Mouse (Mus musculus) heart, adult 9 months (tissue): ENCODE data around the gene Ttll3.

Experiments used
- DNase-seq, 2 experiments: peaks; one replicate each; pipeline ENCODE4 v3.0.0; 2022; ENCODE audit warnings: low spot score in 2 of 2

Ttll3 gene

DNA sequence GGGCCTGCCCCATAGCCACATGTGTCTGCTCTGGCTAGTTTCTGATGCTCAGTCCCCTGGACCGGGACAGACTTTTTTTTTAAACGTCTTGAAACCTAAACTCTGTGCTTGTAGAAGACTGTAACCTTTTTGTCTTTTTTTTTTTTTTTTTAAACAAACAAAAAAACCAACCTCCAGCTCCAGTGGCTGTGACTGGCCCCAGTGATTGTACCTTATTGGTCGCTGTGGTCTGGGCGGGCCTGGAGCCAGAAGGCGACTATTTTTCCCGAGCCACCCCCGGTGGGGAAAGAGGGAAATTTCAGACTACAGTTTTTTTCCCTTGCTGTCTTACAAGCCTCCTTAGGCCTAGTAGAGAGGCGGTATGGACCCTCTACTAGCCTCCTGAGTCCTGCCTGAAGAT lies at the start of gene Ttll3:
Ttll3 (plus strand) TSS at position 301 of the 400 bp plus-strand sequence.
- DNase-seq, result no peak

DNA sequence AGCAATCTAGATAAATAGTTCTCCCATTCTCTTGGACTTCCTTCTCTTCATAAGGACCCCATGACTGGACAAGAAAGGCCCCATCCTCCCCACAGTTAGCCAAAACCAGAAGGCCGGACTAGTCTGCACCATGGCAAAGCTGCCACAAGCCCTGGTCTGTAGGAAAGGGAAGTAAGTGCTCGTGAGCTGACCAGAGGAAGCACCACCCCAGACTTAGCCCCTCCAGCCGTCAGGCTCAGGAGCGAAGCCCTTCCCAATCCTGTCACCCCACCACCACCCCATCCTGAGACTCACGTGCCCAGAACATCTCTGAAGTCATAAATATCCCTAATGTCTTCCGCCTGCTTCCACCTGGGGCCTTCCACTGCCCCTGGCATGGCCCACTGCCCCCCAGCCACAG lies 47.5 kb upstream of the Ttll3 start:
- DNase-seq, result peak in 1 of 2 experiments; percentile 57

- no peak for DNase-seq
Observed at GRCm38 (mm10) chr6:113342297-113342696, 46.8 kb upstream of the Ttll3 start.

- peak; percentile 88 to 89 for DNase-seq
Observed at GRCm38 (mm10) chr6:113343177-113344092, 45.6 kb upstream of the Ttll3 start, which contains the start of gene Camk1. Gene Camk1, minus strand, starts transcription at chr6:113343984.

DNA sequence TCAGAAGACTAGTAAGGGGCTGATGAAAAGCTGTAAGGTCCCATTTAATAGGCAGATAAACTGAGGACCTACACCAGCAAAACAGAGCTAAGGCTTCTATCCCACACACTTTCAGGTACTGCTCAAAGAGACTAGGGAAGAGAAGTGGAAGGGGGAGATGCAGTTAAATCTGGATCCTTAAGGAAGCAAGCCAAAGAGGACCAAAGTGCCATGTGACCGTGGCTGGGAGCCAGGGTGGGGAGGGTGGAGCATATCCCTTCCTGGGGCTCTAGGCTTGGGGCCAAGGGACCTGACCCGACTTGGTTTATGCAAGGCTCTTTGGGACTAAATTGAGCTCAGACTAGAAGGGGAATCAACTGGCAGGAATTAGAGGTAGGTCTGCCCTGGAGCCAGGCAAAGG lies 44.7 kb upstream of the Ttll3 start:
- peak; percentile 89 to 91 for DNase-seq

- DNase-seq, result no peak
Observed at GRCm38 (mm10) chr6:113346897-113347296, 42.2 kb upstream of the Ttll3 start.

GRCm38 (mm10) chr6:113350538-113350937 lies 38.5 kb upstream of the Ttll3 start:
- no peak for DNase-seq

- DNase-seq, result no peak
Observed at GRCm38 (mm10) chr6:113351161-113351560, 37.9 kb upstream of the Ttll3 start.

DNA sequence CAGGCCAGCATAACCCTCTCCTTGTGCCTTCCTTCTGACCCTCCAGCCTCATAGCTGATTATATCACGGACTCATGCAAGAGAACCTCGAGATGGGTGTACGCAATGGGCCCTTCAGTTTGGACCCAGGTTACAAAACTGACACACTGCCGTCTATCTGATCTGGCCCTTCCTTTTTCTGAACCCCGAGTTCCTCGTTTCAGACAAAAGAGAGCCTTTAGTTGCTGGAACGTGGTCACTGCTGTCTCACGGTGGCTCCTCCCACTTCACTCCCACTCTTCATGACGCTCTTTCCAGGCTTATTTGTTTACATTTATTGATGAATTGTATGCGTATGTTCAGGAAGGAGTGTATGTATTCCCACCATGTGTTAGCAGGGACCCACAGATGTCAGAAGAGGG lies 37.4 kb upstream of the Ttll3 start:
- no peak for DNase-seq

DNA sequence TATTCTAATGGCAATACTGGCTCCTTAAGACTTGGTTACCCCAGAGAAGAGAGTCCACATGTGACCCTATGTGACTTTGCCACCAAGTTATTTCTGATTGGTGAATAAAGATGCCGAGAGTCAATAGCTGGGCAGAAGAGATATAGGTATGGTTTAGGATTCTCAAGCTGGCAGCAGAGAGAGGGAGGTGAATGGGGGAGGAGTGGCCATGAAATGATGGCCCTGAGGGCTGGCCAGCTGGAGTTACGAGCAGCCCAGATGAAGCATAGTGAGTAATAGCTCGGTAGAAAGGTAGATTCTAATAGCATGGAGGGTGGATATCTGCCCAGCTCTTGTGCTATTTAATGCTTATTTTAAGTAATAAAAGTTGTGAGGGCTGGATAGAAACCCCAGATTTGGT lies 36.2 kb upstream of the Ttll3 start:
- no peak for DNase-seq

DNA sequence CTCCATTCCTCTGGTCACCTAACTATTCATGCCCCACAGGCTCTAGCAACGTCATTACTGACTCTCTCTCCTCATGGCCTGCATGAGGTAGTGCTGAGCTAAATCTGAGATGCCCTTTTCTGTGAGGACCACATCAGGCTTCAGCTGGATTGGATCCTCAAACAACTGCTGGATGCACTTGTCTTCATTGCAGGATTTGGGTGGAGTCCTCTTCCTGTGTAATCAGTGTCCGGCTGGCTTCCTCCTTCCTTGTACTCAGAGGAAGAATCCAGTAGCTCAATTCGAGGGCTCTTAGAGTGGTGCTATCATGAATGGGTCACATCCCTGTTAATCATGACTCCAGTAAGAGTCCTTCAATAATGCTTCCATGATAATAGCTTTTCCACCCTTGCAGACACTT lies 35.4 kb upstream of the Ttll3 start:
- peak in 1 of 2 experiments; percentile 30 for DNase-seq

- no peak for DNase-seq
Observed at GRCm38 (mm10) chr6:113361476-113361875, 27.6 kb upstream of the Ttll3 start.

GRCm38 (mm10) chr6:113362241-113362640 lies 26.8 kb upstream of the Ttll3 start:
- no peak for DNase-seq

DNA sequence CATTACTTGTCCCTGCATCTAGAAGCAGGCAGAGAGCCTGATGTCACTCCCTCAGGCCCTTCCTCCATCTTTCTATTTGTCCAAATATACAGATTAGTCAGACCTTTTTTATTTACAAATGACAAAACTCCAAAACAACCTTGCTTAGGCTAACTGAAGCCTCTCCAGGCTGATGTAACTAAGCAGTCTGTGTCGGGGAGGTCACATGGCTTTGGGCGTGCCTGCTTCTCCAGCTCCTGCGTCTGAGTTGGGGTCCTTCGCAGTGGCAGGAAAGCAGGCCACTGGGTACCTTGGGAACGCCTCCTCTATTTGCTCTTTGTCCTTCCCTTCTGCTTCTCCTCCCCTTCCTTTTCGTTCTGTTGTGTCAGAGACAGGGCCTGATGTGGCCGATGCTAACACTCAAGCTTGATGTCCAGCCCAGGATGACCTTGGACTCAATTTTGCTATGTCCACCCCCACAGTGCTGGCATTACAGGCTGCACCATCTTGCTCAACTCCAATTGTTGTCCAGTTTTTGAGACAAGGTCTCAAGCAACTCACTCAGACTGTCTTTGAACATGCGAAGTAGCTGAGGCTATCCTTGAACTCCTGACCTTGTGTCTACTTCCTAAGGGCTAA lies 24.4 kb upstream of the Ttll3 start:
- no peak for DNase-seq

DNA sequence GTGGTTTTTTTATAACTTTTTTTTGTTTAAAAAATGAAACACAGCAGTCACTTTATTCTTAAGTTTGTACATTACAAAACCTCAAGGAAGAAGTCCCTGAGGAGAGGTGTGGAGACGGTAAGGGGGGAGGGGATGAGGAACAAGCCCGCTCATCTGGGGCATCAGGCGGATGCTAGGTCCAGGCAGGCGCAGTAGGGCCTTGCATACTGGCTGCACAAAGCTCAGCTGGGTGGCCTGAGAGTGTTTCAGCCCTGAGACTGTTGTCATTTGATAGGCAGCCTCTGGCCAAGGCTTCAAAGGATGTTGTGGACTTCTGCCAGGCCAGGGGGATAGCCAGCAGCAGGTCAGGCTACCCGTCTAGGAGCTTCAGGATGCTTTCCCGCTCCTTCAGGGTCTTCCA lies 22.4 kb upstream of the Ttll3 start:
- no peak for DNase-seq

- no peak for DNase-seq
Observed at GRCm38 (mm10) chr6:113367574-113367973, 21.5 kb upstream of the Ttll3 start.

GRCm38 (mm10) chr6:113368124-113368523 lies 20.9 kb upstream of the Ttll3 start:
- DNase-seq, result no peak

GRCm38 (mm10) chr6:113368577-113368976 lies 20.5 kb upstream of the Ttll3 start:
- no peak for DNase-seq

GRCm38 (mm10) chr6:113370194-113370929 lies 18.7 kb upstream of the Ttll3 start:
- no peak for DNase-seq

- DNase-seq, result no peak
Observed at GRCm38 (mm10) chr6:113373491-113373890, 15.6 kb upstream of the Ttll3 start.

DNA sequence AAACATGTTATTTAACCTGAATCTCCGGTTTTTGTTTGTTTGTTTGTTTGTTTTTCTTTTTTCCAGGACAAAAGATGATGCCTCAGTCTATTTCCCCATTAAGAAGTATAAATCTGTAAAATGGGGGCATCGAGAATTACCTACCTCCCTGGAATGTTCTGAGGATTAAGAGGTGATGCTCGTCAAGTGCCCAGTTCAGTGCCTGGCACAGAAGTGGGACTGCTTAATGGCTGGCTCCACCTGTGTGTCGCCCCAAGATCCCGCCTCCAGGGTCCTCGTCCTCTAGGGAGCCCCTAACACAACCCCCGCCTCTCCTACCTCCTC lies 11.9 kb upstream of the Ttll3 start:
- DNase-seq, result no peak
